Mouse (Mus musculus) layer of hippocampus, postnatal 14 days (tissue): ENCODE measurements around the gene Mymk. TPM values are rescaled to one million over a fixed set of nuclear protein-coding genes. Genes with fewer than 3 reads are reported as not detected.
A peak's percentile ranks its signal among the peaks of the same experiment; 100 is the strongest.

ENCODE experiments used
- DNase-seq, 2 experiments: peaks; one replicate each; pipeline ENCODE4 v3.0.0; 2021 to 2022; ENCODE audit warnings: low spot score in 2 of 2, mixed read lengths in 1 of 2
- total RNA-seq, 2 experiments: library from RNA; stranded (reverse); gene quantifications; 2 replicates each; pipeline ENCODE4 v1.2.3; 2021

Gene Mymk
- total RNA-seq, 2 experiments from 2014 or later = 1.1 to 1.4 TPM

DNA sequence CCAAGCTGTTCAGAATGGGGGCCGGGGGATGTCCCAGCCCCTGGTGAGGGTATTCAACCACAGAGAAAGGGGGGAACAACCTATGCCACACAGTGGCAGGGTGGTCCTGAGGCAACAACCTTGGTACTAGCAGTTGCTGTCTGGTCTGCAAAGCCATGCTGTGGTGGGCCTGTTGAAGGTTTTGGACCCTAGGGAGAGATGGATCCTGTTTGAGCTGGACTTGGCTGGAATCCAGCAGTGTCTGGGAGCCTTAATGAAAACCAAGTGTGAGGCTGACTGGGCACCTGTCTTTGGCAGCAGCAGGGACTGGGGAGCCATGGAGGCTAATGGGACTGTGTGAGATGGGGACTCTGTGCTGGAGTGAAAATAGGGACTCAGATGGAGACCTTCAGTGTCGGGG lies 7.7 kb upstream of the Mymk start:
- no peak for DNase-seq

DNA sequence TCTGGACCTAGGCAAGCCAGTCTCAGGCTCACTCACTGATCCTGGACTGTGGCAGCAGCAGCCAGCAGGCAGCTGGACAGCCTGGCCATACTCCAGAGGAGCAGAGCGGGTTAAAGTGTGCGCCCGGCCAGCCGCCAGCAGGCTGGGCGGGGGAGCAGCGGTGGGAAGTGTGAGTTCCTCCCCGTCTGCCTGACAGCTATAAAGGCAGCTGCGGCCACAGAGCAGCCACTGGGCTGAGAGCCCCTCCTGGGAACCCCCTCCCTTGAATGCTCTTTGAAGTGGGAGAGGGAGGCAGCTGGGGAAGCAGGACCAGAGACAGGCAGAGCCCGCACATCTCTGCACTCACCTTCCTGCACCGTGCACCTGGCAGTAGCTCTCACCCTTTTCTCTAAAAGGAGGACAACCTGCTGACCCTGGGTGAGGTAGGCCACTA lies 7.2 kb upstream of the Mymk start, which contains the start of gene Adamtsl2:
Gene Adamtsl2 (plus strand): TSS at position 228 of the 433 bp plus-strand sequence.
- DNase-seq = peak; percentile 59 to 67

DNA sequence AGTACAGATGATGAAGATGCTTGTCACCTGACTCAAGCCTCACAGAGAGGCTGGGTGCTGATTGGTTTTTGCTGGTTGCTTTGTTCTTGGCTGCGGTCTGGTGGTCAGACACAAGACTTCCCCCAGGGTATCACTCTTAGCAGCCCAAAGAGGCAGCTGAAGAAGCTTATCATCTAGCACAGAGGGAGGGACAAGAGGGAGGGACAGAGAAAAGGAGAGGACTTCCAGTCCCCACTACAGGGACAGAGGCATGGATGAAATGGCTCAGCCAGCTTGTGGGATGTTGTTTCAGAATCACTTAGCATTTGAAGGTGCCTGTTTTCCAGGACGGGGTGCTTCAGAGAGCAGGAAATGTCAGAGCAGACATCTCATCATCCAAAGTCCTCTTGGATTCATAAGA lies 6.3 kb upstream of the Mymk start:
- no peak for DNase-seq

DNA sequence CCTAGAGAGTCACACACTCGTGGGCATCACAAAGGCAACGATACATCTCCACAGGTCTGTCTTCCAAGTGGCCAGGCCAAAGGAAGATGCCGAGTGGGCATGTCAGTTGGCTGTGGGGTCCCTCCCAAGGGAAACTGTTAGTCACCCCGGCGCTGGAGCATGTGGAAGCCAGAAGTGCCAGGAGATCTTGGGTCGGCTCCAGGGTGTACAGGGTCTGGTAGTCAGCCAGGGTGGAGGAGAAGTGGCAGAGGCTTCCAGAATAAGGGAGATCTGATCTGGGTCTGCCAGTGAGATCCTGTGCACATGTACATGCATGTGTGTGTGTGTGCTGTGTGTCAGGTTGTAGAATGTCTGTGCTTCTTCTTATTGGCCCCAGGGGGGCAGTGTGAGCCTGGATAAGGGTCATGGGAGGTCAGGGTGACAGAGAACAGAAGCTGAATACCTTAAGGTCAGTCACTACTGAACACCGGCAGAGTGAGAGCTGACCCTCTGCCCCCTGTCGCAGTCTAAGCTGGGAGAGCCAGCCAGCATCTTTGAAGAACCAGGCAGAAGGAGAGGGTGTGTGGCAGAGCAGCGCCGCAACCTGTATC lies 5.8 kb upstream of the Mymk start:
- DNase-seq = no peak

DNA sequence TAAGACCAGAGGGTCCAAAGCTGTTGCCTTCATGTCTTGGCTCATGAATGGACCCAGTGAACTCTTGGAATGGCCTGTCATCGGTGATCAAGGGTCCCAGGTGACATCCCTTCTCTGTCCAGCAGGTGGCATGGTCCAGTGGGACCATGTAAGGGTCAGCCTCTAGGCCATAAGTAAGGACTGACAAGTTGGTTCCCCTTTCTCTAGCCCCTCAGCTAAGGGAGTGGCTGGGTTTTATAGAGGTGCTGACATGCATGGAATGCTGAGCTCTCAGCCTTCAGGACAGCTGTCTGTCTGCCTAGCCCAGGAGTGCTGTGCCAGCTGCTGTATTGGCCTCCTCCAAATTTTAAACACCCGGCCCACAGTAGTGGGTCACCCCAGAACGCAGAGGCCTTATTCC lies 3.5 kb upstream of the Mymk start:
- DNase-seq = no peak

DNA sequence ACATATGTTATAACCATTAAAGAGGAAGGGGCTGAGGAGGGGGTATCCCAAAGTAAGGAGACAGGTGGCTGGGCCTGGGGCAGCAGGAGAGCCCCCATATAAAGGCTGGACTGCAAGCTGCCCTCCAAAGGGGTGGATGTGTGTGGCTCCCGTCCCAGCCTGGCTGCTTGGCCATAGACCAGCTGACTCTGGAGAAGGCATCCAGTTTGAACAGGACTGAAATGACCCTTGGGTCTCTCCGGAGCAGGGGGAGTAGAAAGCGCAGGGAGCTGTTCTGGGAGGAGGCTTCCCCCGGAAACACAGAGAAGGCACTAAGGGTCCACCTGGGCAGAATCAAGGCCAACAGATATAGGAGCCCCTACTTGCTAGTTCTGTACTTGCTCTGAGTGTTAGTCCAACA lies 2.8 kb upstream of the Mymk start:
- DNase-seq = no peak

DNA sequence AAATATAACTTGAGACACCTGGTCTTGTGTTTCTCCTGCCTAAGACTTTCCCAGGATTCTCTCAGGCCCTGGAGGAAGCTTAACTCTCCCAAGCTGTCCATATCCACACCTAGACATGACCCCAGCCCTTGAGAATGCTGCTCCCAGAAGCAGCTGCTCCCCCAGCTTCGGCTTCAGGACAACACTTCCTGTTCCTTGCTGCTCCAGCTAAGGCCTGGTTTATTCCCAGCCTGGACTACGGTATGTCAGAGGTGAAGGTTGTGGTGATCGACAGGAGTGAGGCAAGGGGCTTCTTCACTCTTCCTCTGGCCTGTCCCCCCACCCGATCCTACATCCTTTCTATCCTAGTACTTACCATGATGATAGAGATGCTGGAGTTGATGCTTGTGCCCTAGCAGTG lies 1.4 kb upstream of the Mymk start:
- DNase-seq = no peak

DNA sequence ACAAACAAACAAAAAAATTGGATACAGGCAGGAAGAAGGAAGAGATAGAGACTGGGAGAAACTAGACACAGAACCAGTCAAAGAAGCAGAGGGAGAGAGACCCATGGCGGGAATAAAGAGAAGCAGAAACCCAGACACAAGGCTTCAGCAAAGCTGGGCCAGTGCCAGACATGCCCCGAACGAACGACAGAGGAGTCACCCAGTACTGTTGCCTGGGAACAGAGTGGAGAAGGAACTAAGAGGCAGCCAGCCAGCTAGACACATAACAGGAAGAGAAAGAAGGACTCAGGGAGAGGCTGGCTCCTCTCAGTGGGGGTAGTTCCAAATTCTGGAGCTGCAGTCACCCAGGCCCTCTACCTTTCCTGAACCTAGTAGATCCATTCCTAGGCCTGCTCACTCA lies 842 bp downstream of the Mymk start:
- DNase-seq = peak; percentile 80 to 94

DNA sequence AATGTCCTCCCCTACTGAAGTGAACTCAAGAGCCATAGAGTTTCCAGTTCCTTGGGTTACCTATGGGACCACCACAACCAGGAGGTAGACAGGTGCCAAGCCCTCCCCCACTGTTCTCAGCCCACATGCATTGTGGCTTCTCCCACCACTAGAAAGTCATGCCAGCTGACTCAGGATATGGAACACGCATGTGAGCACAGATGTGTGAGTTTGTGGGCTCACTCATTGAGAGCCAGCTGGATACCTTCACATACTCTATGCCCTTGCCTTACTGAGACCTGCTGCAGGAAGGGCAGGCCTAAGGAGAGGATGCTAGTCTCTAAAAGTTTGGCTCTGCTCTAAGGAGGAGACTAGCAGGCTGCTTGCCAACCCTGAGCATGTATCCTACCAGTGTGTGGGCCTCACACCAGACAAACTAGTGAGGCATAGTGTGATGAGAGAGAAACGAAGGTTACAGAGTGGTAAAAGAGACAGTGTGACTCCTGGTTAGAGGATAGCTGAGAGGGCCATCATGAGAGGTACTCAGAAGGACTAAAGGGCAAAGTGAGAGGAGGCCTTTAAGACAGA lies 1.6 kb downstream of the Mymk start:
- DNase-seq = no peak

DNA sequence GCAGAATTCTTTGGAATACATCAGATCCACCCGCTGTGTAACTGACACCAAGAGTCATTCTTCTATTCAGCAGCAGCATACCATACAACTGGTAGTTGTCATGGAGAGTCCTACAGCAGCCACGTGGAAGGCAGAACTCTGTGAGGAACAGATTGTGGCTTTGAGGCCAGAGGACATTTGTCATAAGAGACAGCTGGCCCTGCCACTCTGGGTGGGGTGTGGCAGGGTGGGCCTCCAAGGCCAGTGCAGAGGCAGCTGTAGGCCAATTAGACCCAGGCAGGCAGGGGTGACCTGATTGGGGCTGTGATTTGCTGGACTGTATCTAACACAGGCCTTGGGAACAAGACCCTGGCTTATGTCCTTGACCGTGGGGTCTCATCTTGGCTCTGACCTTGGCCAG lies 2.3 kb downstream of the Mymk start:
- DNase-seq = no peak

DNA sequence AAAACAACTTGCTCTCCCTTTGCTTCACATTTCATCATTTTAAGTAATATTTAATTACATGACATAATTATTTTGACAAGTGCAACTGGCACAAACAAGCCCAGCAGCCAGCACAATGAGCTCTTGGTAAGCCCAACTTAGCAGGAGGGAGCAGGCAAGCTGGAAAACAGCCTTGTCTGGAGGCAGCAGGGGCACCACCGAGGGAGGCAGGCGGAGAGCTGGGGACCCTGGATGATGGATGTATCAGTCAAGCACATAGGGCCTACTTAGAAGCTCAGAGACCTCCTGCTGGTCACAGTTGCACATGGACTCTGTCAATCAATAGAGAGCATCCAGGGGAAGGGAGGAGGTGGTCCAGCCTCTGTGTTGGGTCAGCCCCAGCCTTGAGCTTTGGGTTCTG lies 4.0 kb downstream of the Mymk start:
- no peak for DNase-seq

DNA sequence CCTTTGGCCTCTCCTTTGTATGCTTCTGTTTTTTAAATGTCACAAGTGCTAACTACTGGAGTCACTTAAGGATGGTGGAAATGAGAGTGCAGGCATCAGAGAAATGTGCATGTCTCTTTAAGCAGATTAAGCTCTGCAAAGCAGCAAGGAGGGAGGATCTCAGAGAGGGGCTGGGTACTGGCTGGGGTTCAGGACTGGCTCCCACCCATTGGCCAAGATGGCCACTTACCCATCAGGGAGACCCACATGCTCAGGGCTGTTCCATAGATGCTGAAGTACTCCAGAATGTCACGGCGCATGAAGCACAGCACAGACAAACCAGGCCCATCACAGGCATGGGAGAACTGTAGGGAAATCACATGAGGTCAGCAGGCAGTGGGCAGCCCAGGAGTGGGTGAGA lies 4.9 kb downstream of the Mymk start:
- DNase-seq = no peak

DNA sequence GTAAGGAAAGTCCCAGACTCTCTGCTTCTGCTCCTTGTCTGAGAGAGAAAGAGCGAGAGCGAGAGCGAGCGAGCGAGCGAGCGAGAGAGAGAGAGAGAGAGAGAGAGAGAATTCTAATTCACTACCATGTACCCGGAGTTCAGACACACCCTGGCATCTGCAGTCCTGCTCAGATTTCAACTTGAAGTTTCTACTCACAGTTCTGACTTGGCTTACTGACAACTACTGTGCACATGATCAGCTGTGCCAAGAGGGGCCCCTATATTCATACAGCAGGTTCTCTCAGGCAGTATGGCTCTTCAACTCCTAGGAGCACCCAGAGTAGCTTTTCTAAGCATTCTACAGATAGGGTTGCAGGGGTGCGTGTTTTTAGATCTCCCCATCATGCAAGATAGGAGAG lies 12.8 kb downstream of the Mymk start:
- DNase-seq = no peak

DNA sequence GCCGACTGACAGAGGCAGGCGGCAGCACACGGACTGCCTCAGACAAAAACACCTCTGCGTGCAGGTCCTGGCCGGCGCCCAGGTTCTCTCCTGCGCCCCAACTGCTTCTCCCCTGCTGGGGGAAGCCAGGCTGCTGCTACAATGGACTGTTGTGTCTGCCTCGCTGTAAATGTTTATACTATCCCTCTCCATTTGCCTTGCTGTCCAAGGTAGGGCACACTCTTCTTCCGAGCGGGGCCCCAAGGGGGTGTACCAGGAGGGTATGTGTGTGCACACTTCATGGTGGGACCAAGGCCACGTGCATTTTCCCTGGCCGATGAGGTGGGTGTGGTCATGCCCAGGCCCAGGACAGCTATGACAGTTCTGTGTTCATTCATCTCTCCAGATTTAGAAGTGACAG lies 13.2 kb downstream of the Mymk start:
- no peak for DNase-seq

DNA sequence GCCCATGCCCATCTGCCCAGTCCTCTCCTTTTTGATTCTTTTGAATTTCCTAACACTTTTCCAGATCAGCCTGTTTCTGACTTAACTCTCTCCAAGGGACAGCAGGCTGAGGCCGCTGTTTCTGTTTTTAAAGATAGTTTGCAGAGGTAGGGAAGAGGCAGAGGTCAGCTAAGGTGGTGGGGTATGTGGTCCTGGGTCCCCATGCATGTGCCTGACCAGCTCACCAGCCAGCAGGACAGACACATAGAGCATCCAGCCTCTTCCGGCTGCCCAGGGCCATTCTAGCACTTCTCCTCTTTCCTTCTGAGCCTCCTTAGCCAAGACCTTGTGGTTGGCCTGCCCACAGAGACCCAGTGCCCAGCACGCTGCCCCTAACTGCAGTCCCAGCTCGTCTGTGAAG lies 13.7 kb downstream of the Mymk start:
- DNase-seq = no peak

DNA sequence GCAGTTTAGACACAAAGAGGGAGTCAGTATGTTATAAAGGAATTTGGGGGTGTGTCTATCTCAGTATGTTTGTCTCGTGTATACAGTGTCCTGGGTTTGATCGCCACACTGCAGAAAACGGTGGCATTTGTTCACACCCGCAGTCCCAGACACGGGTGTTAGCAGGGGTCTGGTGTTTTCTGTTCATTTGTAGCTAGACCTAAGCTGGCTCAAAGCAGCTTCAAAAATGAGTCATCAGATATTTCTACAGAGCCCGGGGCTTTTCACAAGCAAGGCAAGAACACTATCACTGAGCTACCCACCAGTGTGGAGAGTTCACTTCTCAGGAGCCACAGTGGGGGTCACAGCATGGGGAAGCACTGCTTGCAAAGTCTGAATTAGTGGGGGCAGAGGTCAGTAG lies 22.6 kb downstream of the Mymk start:
- DNase-seq = no peak

DNA sequence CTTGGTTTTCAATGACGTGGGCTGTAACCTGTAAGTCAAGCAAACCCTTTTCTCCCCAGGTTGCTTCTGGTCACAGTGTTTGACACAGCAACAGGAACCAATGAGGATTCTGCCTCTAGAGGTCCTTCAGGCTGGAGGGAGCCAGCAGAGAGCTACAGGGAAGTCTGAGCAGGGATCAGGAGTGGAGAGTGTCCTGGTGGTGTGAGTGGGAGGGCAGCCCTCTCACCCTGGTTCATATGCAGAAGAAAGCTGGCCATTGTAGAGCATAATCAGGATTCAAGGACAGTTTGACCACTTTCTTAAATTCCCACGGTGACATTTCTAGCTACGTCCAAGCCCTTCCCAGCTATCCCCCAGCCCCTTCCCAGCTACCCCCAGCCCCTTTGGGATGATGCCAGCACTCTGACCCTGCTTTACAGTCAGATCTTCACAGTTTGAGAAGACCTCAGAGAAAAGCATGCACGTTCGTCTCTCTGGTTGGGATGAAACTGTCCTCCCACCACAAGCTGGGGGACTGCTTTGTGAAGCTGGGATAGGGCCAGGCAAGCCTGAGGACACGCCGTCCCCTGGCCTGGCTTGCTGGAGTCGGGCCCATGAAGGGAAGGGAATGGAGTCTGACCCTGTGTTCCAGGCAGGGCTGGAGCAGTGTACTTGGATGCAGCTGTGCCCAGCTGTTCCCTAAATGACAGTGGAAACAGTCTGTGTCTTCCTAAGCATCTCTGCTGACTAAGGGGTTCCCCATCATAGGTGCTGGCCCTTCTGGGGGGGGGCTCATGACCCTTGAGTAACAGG lies 25.8 kb downstream of the Mymk start:
- DNase-seq = no peak

DNA sequence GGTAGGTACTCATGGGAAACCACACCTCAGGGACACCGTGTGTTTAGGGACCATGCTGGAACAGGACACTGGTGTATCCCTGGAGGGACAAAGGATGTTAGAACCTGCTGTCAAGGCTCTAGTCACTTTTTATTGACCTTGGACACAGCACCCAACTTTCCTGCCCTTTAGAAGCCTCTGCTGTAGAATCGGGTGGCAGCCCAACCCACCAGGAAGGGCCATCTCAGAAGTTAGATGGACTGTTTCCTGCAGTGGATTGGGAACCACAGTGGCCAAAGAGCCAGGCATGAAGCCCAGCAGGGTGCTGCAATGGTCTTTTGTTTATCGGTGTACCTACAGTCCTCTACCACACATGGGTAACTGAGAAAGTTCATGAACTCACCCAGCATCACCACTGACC lies 27.3 kb downstream of the Mymk start:
- no peak for DNase-seq

DNA sequence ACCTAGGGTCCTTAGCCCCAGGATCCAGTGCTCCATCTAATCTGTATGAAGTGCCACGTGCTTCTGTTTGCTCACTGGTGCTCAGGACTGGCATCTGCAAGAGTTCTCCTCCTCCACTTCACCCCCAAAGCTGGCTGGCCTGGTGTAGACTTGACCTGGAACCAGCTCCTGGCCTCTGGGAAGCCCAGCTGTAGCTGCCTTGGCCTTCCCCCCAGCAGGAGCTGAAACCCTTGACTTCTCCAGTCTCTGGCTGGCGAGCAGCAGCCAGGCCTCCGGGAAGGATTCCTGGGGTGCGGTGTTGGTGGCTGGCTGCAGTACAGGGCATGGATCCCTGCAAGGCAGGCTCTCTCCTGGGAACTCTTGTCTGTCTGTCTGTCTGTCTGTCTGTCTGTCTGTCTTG lies 27.8 kb downstream of the Mymk start:
- no peak for DNase-seq

DNA sequence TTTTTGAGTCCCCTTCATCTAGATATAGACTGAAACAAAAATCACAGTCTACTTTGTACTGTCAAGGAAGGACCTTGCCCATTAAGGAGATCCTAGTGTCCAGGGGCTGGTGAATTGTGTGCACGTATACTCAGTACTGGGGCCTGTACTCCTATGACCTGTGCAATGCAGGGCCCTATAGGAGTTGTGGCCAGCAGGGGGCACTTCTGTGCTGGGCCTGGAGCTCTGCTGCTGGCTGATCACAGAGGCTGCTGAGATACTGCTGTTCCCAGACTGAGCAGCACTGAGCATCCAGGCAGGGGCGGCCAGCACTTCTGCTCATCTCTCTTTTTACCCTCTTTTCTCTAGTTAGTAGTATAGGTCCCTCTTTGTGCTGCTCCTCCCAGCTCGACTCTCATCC lies 28.5 kb downstream of the Mymk start:
- DNase-seq = peak; percentile 85 to 92

DNA sequence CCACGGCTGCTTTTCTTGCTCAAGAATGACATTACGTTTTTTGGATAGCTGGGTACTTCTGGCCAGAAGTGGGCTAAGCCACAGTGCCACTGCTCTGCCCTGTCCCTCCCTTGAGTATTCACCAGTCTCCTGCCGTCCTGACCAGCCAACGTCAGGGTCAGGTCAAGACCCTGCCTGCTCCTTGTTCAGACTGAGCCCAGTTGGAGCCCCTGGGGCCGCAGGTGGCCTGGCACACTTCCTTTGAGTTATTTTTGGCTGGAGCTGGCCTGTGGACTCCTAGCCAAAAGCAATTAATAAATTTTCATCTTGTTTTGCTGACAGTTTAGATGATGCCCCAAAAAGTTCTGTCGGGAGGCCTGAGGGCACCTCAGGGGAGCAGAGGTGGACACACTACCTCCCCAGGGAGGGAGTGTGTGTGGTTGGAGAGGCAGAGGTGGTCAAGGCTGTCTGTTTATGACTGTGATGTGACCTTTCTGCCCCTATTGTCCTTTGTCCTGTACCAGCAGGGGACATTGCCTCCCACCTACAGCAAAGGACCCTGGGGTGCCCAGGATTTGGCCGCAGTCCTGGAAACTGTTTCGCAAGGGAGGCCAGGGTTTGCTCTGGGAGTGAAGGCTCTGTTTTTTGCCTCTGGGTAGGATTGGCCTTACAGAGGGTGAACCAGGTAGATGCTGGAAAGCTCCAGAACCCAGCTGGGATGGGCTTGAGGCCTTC lies 29.7 kb downstream of the Mymk start:
- no peak for DNase-seq

DNA sequence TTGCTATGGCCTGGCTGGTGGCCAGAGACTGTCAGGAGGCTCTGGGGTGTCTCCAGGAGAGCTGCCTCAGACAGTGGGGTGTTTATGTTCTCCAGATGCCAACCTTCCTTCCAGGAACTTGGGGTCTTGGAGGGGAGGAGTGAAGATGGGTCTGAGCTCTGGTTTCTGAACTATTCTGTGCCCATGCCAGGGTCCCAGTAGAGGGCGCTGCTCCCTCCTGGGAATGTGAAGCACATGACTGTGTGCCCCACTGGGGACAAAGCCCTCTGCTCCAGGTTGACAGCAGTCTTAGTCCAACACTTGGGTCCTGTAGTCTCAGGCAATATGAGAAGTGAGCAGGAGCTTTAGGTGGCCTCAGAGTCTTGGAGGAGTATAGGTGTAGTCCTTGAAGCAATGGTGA lies 32.7 kb downstream of the Mymk start:
- DNase-seq = no peak
